Mouse (Mus musculus) monocyte, adult 5-6 weeks (primary cell): Measurements from ENCODE around the gene Epor. TPM values are rescaled to one million over a fixed set of nuclear protein-coding genes. Genes with fewer than 3 reads are reported as not detected.

ENCODE experiments used
- ATAC-seq: fragments of 153-309, 156-312 bp; replicated peaks from 2 replicates; pipeline ENCODE4 v1.8.0; 2017; ENCODE audit warnings: mild to moderate bottlenecking; ENCODE audit not compliant: low TSS enrichment, insufficient number of reproducible peaks, severe bottlenecking, poor library complexity, low FRiP score
- total RNA-seq: library from RNA; stranded (forward); fragments of 200-1000, 200-491, 200-594 nt; gene quantifications from 3 replicates; pipeline ENCODE4 v1.2.3, GENCODE M21; 2017

The Epor gene
- total RNA-seq, result not detected in 3 replicates

GRCm38 (mm10) chr9:21963417-21963816, at the start of gene Epor:
Gene Epor, minus strand, starts transcription at chr9:21963506.
- ATAC-seq, result no peak

DNA sequence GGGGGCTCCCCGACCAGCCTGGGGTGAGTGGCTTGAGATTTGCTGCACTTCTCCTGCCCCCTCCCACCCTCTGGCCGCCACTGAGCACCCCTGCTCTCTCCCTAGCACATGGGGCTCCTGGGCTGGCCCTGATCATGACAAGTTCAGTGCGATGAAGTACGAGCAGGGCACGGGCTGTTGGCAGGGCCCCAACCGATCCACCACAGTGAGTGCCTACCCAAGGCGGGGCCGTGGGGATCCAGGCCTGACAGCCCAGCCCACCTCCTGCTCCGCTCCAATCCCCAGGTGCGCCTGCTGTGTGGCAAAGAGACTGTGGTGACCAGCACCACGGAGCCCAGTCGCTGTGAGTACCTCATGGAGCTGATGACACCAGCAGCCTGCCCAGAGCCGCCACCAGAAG, 49.4 kb upstream of the Epor start:
- ATAC-seq, result no peak

DNA sequence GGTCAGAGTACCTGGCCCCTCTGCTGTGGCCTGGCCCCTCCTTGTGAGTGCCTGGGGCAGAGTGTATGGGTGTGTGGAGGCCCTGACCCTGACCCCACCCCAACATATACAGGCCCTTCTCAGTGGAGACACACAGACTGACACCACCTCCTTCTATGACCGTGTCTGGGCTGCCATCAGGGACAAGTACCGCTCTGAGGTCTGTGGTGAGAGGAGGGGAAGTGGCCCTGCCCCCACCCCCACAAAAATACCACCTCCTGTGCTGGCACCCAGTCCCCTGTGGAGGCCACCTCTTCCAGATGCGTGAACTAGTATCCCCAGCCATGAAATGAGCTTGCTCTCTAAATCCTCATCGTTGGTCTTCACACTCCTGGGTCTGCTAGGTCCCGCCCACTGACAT, 47.7 kb upstream of the Epor start:
- no peak for ATAC-seq

GRCm38 (mm10) chr9:22004546-22004945, 41.2 kb upstream of the Epor start:
- ATAC-seq, result no peak

DNA sequence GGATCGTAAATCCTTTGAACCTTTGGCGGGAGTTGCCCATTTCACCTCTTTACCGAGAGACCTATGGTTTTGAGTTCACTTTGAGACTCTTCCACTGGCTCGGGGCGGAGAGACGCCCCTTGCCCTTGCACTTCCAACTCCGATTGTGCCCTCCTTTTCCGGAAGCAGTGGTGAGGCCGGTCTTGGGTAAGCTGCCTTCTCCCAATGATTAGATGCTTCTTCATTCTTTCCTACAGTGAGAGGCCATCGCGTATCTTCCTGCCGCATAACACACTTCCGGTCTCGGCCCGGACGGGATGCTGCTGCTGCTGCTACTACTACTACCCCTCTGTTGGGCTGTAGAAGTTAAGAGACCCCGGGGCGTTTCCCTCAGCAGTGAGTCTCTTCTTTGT, 39.9 kb upstream of the Epor start:
- no peak; the same call in 1 of the 2 replicates for ATAC-seq

- peak; percentile 97 for ATAC-seq
Measured at GRCm38 (mm10) chr9:22002194-22003162, 39.2 kb upstream of the Epor start, which contains the start of the genes Ccdc151 and Prkcsh. Gene Ccdc151, minus strand, starts transcription at chr9:22002634. Gene Prkcsh, plus strand, starts transcription at chr9:22002806.

DNA sequence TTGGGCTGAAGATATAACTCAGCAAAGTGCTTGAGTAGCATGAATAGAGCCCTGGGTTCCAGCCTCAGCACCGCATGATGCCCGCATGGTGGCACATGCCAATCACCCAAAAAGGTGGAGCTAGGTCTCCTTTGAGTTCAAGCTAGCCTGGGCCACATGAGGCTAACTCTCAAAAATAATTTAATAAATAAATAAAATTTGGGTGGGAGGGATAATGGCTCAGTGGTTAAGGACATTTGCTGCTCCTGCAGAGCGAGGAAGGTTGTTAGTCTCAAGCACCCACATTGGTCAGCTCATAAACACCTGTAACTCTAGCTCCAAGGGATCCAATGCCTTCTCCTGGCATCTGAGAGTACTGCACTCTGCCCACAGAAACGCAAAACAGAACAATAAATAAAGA, 38.3 kb upstream of the Epor start:
- ATAC-seq, result no peak

- ATAC-seq, result no peak
Measured at GRCm38 (mm10) chr9:22000296-22000695, 37.0 kb upstream of the Epor start.

DNA sequence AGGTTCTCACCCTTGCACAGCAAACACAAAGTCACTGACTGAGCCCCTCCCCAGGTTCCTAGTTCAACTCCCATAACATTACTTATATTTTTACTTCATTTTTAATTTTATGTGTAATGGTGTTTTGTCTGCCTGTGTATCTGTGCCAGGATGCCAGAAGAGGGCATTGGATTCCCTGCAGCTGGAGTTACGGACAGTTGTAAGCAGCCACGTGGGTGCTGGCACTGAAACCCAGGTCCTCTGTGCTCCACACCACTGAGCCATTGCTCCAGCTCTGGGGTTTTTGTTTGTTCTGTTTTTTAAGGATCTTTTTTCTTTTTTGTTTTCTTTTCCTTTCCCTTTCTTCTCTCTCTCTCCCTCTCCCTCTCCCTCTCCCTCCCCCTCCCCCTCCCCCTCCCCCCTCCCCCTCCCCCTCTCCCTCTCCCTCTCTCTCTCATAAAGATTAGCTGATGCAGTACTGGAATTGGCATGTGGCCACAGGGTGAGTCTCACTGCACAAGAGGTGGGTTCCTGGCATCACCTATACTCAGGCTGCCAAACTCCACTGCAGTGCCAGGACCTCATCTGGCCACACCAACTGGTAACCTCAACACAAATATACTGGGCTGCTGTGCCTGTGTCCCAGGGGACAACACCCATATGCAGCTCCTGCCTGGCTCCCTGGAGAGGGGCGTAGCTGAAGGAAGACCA, 33.0 kb upstream of the Epor start:
- no peak for ATAC-seq

DNA sequence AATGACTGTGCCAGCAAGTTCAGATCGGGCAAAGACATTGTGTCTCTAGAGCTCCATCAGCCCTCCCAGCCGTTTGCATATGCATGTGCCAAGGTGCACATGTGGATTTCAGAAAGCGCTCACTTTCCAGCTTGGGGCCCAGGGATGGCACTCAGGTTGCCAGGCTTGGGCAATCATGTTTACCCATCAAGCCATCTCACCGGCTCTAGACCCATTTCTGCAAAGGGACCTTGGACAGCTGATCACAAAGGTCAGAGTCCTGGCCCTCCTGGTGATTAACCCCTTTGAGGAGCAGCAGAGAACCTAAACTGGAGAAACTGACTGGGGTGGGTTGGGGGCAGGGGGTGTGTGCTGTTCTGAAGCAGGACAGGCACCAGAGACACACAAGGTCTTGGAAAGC, 28.9 kb upstream of the Epor start:
- no peak for ATAC-seq

DNA sequence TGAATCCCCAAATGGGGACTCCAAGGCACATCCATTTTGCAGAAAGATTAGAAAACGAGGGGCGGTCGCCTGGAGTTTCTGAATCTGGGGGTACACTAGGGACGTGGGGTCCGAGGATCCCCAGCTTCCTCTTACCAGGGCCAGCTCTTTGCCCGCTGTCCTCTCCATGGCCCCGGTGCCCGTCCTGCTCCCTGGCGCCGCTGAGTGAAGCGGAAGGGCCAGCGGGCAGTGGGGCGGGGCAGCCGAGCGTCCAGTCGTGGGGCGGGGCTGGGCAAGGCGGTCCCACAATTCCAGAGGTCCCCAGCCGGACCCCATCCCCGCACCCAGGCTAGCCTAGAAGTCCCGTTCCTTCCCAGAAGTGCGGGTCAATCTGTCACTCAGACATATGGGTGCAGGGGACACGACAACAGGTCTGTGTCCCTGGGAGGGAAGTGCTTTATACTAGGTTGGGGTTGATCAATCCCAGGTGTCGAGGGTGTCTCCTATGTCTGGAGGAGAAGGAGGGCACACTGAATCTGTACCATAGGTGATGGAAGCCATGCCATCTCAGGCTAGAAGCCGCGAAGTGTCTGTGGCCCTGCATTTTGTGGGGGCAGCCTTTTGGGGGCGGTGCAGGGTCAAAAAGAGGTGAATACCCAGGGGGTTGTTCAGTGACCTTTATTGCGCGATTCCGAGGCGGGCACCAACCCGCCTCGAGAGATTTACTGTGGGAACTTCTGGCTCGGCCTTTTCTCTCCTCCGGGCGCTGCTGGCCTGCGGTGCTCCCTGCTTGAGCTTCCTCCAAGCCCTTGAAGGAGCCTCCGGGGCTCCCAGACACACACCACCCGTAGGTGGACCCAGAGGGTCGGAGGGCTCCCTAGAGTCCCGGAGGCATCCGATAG, 26.2 kb upstream of the Epor start, which contains the start of gene Rgl3:
TSS of gene Rgl3 (minus strand) at position 217 of the 881 bp plus-strand sequence.
- ATAC-seq, result no peak

GRCm38 (mm10) chr9:21988421-21989101, 25.3 kb upstream of the Epor start:
- no peak for ATAC-seq

GRCm38 (mm10) chr9:21987592-21988342, 24.5 kb upstream of the Epor start:
- ATAC-seq, result no peak

DNA sequence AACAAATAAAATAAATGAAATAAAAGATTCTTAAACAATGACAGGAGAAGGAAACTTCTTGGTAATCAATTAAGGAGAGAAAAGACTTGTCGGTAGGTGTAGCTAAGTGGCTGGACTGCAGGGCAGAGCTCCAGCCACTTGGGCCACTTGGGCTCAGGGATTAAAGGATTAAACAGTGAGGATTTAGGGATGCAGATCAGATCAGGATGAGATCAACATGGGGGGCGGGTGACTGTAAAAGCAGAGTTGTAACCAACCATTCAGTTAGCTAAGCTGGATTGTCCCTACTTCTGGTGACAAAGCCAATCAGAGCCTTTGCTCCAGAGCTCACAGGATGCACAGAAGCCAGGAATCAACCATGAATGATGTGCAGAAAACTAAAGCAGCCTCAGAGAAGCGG, 20.6 kb upstream of the Epor start:
- ATAC-seq, result no peak

- ATAC-seq, result no peak
Measured at GRCm38 (mm10) chr9:21978398-21979128, 15.3 kb upstream of the Epor start.

DNA sequence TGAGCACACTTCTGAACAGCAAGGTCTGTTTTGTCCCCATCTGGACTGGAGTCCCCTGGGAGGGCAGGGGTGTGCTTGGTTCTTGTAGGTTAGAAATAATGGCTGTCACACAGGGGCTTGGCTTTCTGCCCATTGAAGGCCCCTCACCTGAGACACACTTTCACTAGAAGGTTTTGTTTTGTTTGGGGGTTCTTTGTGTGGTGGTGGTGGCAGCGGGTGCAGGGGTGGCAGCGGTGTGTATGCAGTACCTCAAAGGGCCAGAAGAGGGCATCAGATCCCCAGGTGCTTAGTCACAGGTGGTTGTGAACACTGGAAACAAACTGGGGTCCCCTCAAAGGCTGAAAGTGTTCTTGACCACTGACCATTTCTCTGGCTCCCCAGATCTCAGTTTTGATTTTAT, 14.7 kb upstream of the Epor start:
- 0 out of 2 replicates have a peak, but pooled peaks have one; percentile 40 for ATAC-seq

DNA sequence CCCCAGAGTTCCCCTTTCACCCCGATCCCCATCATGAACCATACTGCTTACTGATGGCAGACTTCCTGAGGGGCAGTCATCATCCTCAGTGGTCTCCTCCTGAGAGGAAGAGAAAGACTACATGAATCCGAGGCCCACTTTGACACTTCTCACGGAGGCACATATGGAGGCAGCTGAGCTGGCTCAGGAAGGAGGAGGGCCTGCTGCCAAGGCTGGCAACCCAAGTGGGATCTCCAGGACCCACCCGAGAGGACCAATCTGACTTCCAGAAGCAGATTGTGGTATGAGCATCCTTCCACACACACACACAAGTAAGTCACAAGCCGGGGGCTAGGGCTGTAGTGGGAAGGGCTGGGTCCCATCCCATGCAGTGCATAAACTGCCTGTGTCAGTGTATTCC, 14.0 kb upstream of the Epor start:
- no peak for ATAC-seq
